Mouse (Mus musculus): ENCODE results near the gene Kcnk1. TPM values are rescaled to one million over a fixed set of nuclear protein-coding genes. Genes with fewer than 3 reads are reported as not detected.

Kcnk1 gene
- not detected for polyA plus RNA-seq (2017; shearing (Covaris generic))

GRCm38 (mm10) chr8:125995101-125995986, at the start of gene Kcnk1:
TSS of gene Kcnk1 (plus strand) at chr8:125995170.

Other genes with a start within 250 kb of the Kcnk1 start
- gene Pcnx2, start 96.9 kb upstream of the Kcnk1 start, polyA plus RNA-seq (2017; shearing (Covaris generic)) = under 1 TPM; 0.41 to 0.58 TPM
- under 1 TPM in 1 of 2 experiments, not detected in 1; 0.17 TPM for gene Map3k21, start 84.7 kb upstream of the Kcnk1 start, polyA plus RNA-seq (2017; shearing (Covaris generic))